13 mouse cellular contexts compared by ENCODE assay signal in genomic region chr19:31106835-31107554, GRCm38 (mm10). TPM values are rescaled to one million over a fixed set of nuclear protein-coding genes. Genes with fewer than 3 reads are reported as not detected.
DNase-seq lines count a peak whose midpoint lies in the region; ATAC-seq and TF ChIP-seq lines count a peak whose summit lies in the region.
"Had no signal": no experiment of that assay in that cellular context is flagged by ENCODE, and none has a peak within 500 bp of the region (broad histone marks: within the 10 kb centered on the region; RNA-seq: fewer than 3 reads in every experiment).

No protein-coding gene starts in this region.

- H3K27me3 ChIP-seq in stomach, embryonic 15.5 days (replicated peaks), result no peaks in the 10 kb centered on the region
- no peaks in the 10 kb centered on the region for H3K27me3 ChIP-seq in stomach, postnatal 0 days (ENCODE audit: control insufficient read depth, insufficient read depth, low read length)
- H3K27me3 ChIP-seq in liver, embryonic 12.5 days (replicated peaks), result no peaks in the 10 kb centered on the region
- H3K27me3 ChIP-seq: intestine, embryonic 15.5 days had no signal

- no peak for TF ChIP-seq EP300 in stomach, postnatal 0 days (optimal IDR thresholded peaks at IDR 0.05)

- H3K36me3 ChIP-seq in stomach, embryonic 15.5 days, result no peaks in the 10 kb centered on the region
- no peaks in the 10 kb centered on the region for H3K36me3 ChIP-seq in stomach, postnatal 0 days (ENCODE audit: control insufficient read depth, insufficient read depth, low read length)
- no peaks in the 10 kb centered on the region for H3K36me3 ChIP-seq in liver, embryonic 12.5 days
- H3K36me3 ChIP-seq: intestine, embryonic 15.5 days had no signal

- no peak overlapping the region for H3K27ac ChIP-seq in stomach, embryonic 15.5 days
- no peak overlapping the region for H3K27ac ChIP-seq in stomach, postnatal 0 days (replicated peaks)
- H3K27ac ChIP-seq in liver, embryonic 12.5 days, result no peak overlapping the region
- H3K27ac ChIP-seq: intestine, embryonic 15.5 days; left cerebral cortex, adult 2 months had no signal

- WGBS in stomach, embryonic 15.5 days, result 35% methylated on average over 9 of the region's 9 CpGs
- WGBS in stomach, postnatal 0 days, result 40% methylated on average over 9 of the region's 9 CpGs
- WGBS in liver, embryonic 12.5 days (ENCODE audit: insufficient replicate concordance), result 24% methylated on average over 9 of the region's 9 CpGs

- no peak overlapping the region for H3K9ac ChIP-seq in stomach, embryonic 15.5 days
- H3K9ac ChIP-seq in stomach, postnatal 0 days (ENCODE audit: low read length), result no peak overlapping the region
- H3K9ac ChIP-seq in liver, embryonic 12.5 days, result no peak overlapping the region
- H3K9ac ChIP-seq: intestine, embryonic 15.5 days had no signal

- no peaks in the 10 kb centered on the region for H3K9me3 ChIP-seq in stomach, embryonic 15.5 days
- H3K9me3 ChIP-seq in stomach, postnatal 0 days (ENCODE audit: control insufficient read depth, low read length), result no peaks in the 10 kb centered on the region
- H3K9me3 ChIP-seq in liver, embryonic 12.5 days (replicated peaks), result no peaks in the 10 kb centered on the region
- H3K9me3 ChIP-seq: intestine, embryonic 15.5 days had no signal

- H3K4me2 ChIP-seq in stomach, embryonic 15.5 days, result no peak overlapping the region
- no peak overlapping the region for H3K4me2 ChIP-seq in stomach, postnatal 0 days (replicated peaks; ENCODE audit: low read depth)
- peak overlapping the region; percentile 13 for H3K4me2 ChIP-seq in liver, embryonic 12.5 days
- H3K4me2 ChIP-seq: intestine, embryonic 15.5 days; midbrain, embryonic 11.5 days had no signal

- no peak for TF ChIP-seq CTCF in stomach, postnatal 0 days (IDR thresholded peaks at IDR 0.05; ENCODE audit: low read depth)

- ATAC-seq in stomach, embryonic 15.5 days (ENCODE audit: insufficient read depth, low FRiP score, low read depth), result peak; percentile 60; the same call in 1 of the 2 replicates
- ATAC-seq in stomach, postnatal 0 days (ENCODE audit: low FRiP score, low TSS enrichment), result no peak
- peak; percentile 93 for ATAC-seq in liver, embryonic 12.5 days
- ATAC-seq: intestine, embryonic 15.5 days had no signal

- no peak overlapping the region for H3K4me3 ChIP-seq in stomach, embryonic 15.5 days (replicated peaks)
- no peak overlapping the region for H3K4me3 ChIP-seq in stomach, postnatal 0 days (ENCODE audit: low read depth, low read length)
- no peak overlapping the region for H3K4me3 ChIP-seq in liver, embryonic 12.5 days
- H3K4me3 ChIP-seq: intestine, embryonic 15.5 days; left cerebral cortex, adult 2 months had no signal

- no peaks in the 10 kb centered on the region for H3K4me1 ChIP-seq in stomach, embryonic 15.5 days
- no peaks in the 10 kb centered on the region for H3K4me1 ChIP-seq in stomach, postnatal 0 days (replicated peaks; ENCODE audit: control insufficient read depth, insufficient read depth)
- H3K4me1 ChIP-seq in liver, embryonic 12.5 days, result peaks cover 31% of the 10 kb centered on the region
- H3K4me1 ChIP-seq: intestine, embryonic 15.5 days had no signal

- DNase-seq in stomach, postnatal 0 days (ENCODE audit: low spot score), result no peak
- peak; percentile 32 for DNase-seq in embryo, embryonic 9.5 days (ENCODE audit: extremely low spot score)
- DNase-seq in right cerebral cortex, postnatal 4 days, result no peak
- DNase-seq in adrenal gland, postnatal 4 days (ENCODE audit: low spot score in 2 of 2), result no peak
- no peak for DNase-seq in T-cell, adult 2 months (ENCODE audit: low spot score)
- DNase-seq: cerebellum, adult 8-10 months; heart, adult 18-20 months; heart, postnatal 36 days had no signal

RNA-seq across cellular contexts. Expression of gene Cstf2t, which starts 24.4 kb away (rescaled TPM):
- 39.4 and 43.5 TPM in 2 replicates for polyA plus RNA-seq in stomach, embryonic 15.5 days (2015; fragmentation: Nextera tagmentation; extraction: Ambion mirVana)
- 17.3 and 19.2 TPM in 2 replicates for polyA plus RNA-seq in stomach, postnatal 0 days (2015; fragmentation: Nextera tagmentation; extraction: Ambion mirVana)
- 21.3 and 22.1 TPM in 2 replicates for polyA plus RNA-seq in liver, embryonic 12.5 days (2016; fragmentation: Nextera tagmentation; extraction: Ambion mirVana)
- 10 to 100 TPM; 34.7 to 40.2 TPM for total RNA-seq in adrenal gland, postnatal 4 days (2021)
